Mouse (Mus musculus): ENCODE measurements around the gene Rnf6.
"Not testable (repeated sequence)": the region's sequence is repeated elsewhere in the genome, so short reads cannot be mapped to it uniquely, and the experiment has no call there.

The Rnf6 gene

GRCm38 (mm10) chr5:146230864-146231654, 9.7 kb upstream of the Rnf6 start, which contains the start of gene Cdk8:
Cdk8 (plus strand) TSS chr5:146231230.
- peak; percentile 74 for DNase-seq (ENCODE audit: low spot score)

GRCm38 (mm10) chr5:146229869-146230650, 8.7 kb upstream of the Rnf6 start:
- DNase-seq (ENCODE audit: low spot score) = no peak

GRCm38 (mm10) chr5:146227496-146227895, 6.1 kb upstream of the Rnf6 start:
- no peak for DNase-seq (ENCODE audit: low spot score)

- peak; percentile 22 for DNase-seq (ENCODE audit: low spot score)
Measured at GRCm38 (mm10) chr5:146223786-146224185, 2.4 kb upstream of the Rnf6 start.

- no peak for DNase-seq (ENCODE audit: low spot score)
Measured at GRCm38 (mm10) chr5:146221722-146222121, 367 bp upstream of the Rnf6 start.

GRCm38 (mm10) chr5:146220501-146220878, 865 bp downstream of the Rnf6 start:
- no peak for DNase-seq (ENCODE audit: low spot score)

- DNase-seq (ENCODE audit: low spot score) = no peak
Measured at GRCm38 (mm10) chr5:146205537-146205936, 15.8 kb downstream of the Rnf6 start.

GRCm38 (mm10) chr5:146203921-146204320, 17.4 kb downstream of the Rnf6 start:
- DNase-seq (ENCODE audit: low spot score) = no peak

- no peak for DNase-seq (ENCODE audit: low spot score)
Measured at GRCm38 (mm10) chr5:146200580-146200979, 20.8 kb downstream of the Rnf6 start.

- DNase-seq (ENCODE audit: low spot score) = no peak
Measured at GRCm38 (mm10) chr5:146199540-146199939, 21.8 kb downstream of the Rnf6 start.

- DNase-seq (ENCODE audit: low spot score) = no peak
Measured at GRCm38 (mm10) chr5:146199073-146199472, 22.3 kb downstream of the Rnf6 start.

GRCm38 (mm10) chr5:146193360-146193759, 28.0 kb downstream of the Rnf6 start:
- no peak for DNase-seq (ENCODE audit: low spot score)

- no peak for DNase-seq (ENCODE audit: low spot score)
Measured at GRCm38 (mm10) chr5:146190501-146191269, 30.7 kb downstream of the Rnf6 start.

GRCm38 (mm10) chr5:146190093-146190492, 31.3 kb downstream of the Rnf6 start:
- DNase-seq (ENCODE audit: low spot score) = no peak

GRCm38 (mm10) chr5:146188712-146189111, 32.6 kb downstream of the Rnf6 start:
- DNase-seq (ENCODE audit: low spot score) = no peak

GRCm38 (mm10) chr5:146188144-146188543, 33.2 kb downstream of the Rnf6 start:
- DNase-seq (ENCODE audit: low spot score) = no peak

- DNase-seq (ENCODE audit: low spot score) = peak; percentile 51
Measured at GRCm38 (mm10) chr5:146187441-146187840, 33.9 kb downstream of the Rnf6 start.

- DNase-seq (ENCODE audit: low spot score) = not testable (repeated sequence)
Measured at GRCm38 (mm10) chr5:146185204-146185603, 36.2 kb downstream of the Rnf6 start, which contains the start of gene 1700001J03Rik. 1700001J03Rik (minus strand) TSS chr5:146185304.

GRCm38 (mm10) chr5:146172744-146173143, 48.6 kb downstream of the Rnf6 start:
- not testable (repeated sequence) for DNase-seq (ENCODE audit: low spot score)

GRCm38 (mm10) chr5:146170621-146171020, 50.7 kb downstream of the Rnf6 start, which contains the start of gene Gm6309:
Gm6309 (minus strand) TSS chr5:146170721.
- not testable (repeated sequence) for DNase-seq (ENCODE audit: low spot score)

GRCm38 (mm10) chr5:146160439-146160838, 60.9 kb downstream of the Rnf6 start, which contains the start of gene Gm5565:
Gm5565 (minus strand) TSS chr5:146160539.
- DNase-seq (ENCODE audit: low spot score) = not testable (repeated sequence)

All from ovary, postnatal 14 days (tissue).